Mouse (Mus musculus) intestine, postnatal 0 days (tissue): ENCODE data around the gene Armh4. TPM values are rescaled to one million over a fixed set of nuclear protein-coding genes. Genes with fewer than 3 reads are reported as not detected.
"Not testable (repeated sequence)": the region's sequence is repeated elsewhere in the genome, so short reads cannot be mapped to it uniquely, and the experiment has no call there.

ENCODE experiments used
- ATAC-seq: fragments of 200-750 bp; cut with Nextera tagmentation; 2 replicates; pipeline ENCODE4 v1.8.0; 2017; ENCODE audit warnings: mild to moderate bottlenecking, moderate TSS enrichment, moderate library complexity
- H3K27ac ChIP-seq: fragments of 300-500 bp; sonication (generic); 2 replicates; pipeline ENCODE4 v1.5.1; 2014; ENCODE audit warnings: mild to moderate bottlenecking, low read depth, low read length, moderate library complexity
- H3K27me3 ChIP-seq: fragments of 300-500 bp; sonication (generic); replicated peaks from 2 replicates; pipeline ENCODE4 v1.6.1; 2014; ENCODE audit warnings: low read length, mixed read lengths; ENCODE audit not compliant: control insufficient read depth, insufficient read depth
- H3K36me3 ChIP-seq: fragments of 300-500 bp; sonication (generic); 2 replicates; pipeline ENCODE4 v1.6.1; 2014; ENCODE audit warnings: mild to moderate bottlenecking, moderate library complexity; ENCODE audit not compliant: control insufficient read depth, insufficient read depth
- H3K4me1 ChIP-seq: fragments of 300-500 bp; sonication (generic); replicated peaks from 2 replicates; pipeline ENCODE4 v1.6.1; 2014; ENCODE audit warnings: antibody characterized with exemption, low read length, mixed read lengths; ENCODE audit not compliant: control insufficient read depth, insufficient read depth
- H3K4me2 ChIP-seq: fragments of 300-500 bp; sonication (generic); replicated peaks from 2 replicates; pipeline ENCODE4 v1.6.1; 2014; ENCODE audit warnings: low read depth, mild to moderate bottlenecking, moderate library complexity
- H3K4me3 ChIP-seq: fragments of 300-500 bp; sonication (generic); 2 replicates; pipeline ENCODE4 v1.5.1; 2014; ENCODE audit warnings: low read depth, low read length
- H3K9ac ChIP-seq: fragments of 300-500 bp; sonication (generic); 2 replicates; pipeline ENCODE4 v1.6.1; 2014; ENCODE audit warnings: mild to moderate bottlenecking, low read depth, low read length
- H3K9me3 ChIP-seq: fragments of 300-500 bp; sonication (generic); 2 replicates; pipeline ENCODE4 v1.6.1; 2016; ENCODE audit warnings: mixed run types; ENCODE audit not compliant: control insufficient read depth
- CTCF ChIP-seq: sonication (generic); IDR thresholded peaks from 2 replicates; pipeline ENCODE4 v1.5.1; 2016; ENCODE audit warnings: low read depth, mild to moderate bottlenecking, control low read depth, antibody characterized with exemption, moderate library complexity
- WGBS: fragments of 180-500 bp; shearing (Covaris S2); extraction: QIAGEN DNeasy Blood & Tissue Kit; methylation state at CpG from one replicate; pipeline ENCODE4 v1.1.7; 2014; 5-methylcytosine and 5-hydroxymethylcytosine counted together
- polyA plus RNA-seq: library from polyadenylated mRNA; unstranded; fragments of >200 nt; fragmentation: Nextera tagmentation; extraction: Ambion mirVana; gene quantifications from 2 replicates; pipeline ENCODE4 v1.2.1, GENCODE M21; 2015

The Armh4 gene
- 5.3 and 6.2 TPM in 2 replicates for polyA plus RNA-seq

GRCm38 (mm10) chr14:49782715-49783531, at the start of gene Armh4:
Gene Armh4 (minus strand): TSS chr14:49783383.
- no peaks in the 10 kb centered on the region for H3K9me3 ChIP-seq
- WGBS, result 1% methylated on average over 24 of the region's 24 CpGs
- no peaks in the 10 kb centered on the region for H3K27me3 ChIP-seq
- peak within 1 kb of the TSS; percentile 23; the same call in 1 of the 2 replicates for H3K27ac ChIP-seq
- H3K4me1 ChIP-seq, result no peaks in the 10 kb centered on the region
- no peaks in the 10 kb centered on the region for H3K36me3 ChIP-seq
- ATAC-seq, result peak; percentile 98
- H3K4me2 ChIP-seq, result peak within 1 kb of the TSS; percentile 80
- no peak for TF ChIP-seq CTCF
- peak within 1 kb of the TSS; percentile 31 for H3K9ac ChIP-seq
- peak within 1 kb of the TSS; percentile 50 for H3K4me3 ChIP-seq

DNA sequence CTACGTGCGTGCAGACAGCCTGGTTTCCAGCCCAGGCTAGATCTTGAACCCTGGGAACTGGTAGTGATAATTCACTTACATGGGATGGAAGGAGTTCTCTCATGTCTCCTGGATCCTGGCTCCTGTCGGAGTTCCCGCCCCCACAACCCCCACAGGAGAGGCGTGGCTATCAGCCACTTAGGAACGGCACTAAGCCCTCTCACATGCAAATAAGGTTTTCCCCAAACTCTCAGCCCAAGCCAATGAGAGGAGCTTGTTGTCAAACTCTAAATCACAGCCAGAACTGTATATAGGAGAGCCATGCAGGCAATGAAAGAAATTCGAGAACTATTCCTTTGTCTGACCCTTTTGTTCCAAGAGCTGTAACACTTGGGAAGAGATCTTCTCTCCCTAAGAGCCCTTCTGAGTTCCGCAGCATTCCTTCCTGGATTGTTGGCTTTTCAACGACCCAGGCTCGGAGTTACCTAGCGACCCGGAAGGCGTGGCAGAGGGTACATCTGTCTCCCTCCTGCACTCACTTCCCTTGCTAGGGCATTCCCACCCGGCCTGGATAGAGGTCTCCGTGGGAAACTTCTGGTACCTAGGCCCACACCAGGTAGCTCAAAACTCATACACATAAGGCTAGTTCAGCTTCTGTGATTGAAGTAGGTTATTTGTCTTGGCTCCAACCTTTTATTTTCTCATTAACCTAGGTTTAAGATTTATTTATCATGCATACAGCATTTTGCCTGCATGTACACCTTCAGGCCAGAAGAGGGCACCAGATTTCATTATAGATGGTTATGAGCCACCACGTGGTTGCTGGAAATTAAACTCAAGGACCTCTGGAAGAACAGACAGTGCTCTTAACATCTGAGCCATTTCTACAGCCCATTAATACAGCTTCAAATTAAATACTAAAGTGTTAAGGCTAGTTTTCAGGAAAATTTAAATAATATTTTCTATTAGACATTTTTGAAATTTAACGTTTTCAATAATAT, 46.3 kb upstream of the Armh4 start:
- no peak overlapping the region for H3K9ac ChIP-seq
- no peak overlapping the region; the same call in 1 of the 2 replicates for H3K4me2 ChIP-seq
- no peaks in the 10 kb centered on the region for H3K27me3 ChIP-seq
- H3K9me3 ChIP-seq, result no peaks in the 10 kb centered on the region
- H3K4me1 ChIP-seq, result no peaks in the 10 kb centered on the region
- no peak overlapping the region for H3K4me3 ChIP-seq
- H3K27ac ChIP-seq, result no peak overlapping the region
- peak; percentile 64 for TF ChIP-seq CTCF
- 14% methylated on average over 17 of the region's 17 CpGs for WGBS
- no peak for ATAC-seq
- no peaks in the 10 kb centered on the region for H3K36me3 ChIP-seq

GRCm38 (mm10) chr14:49819721-49820440, 36.7 kb upstream of the Armh4 start:
- H3K9me3 ChIP-seq, H3K4me1 ChIP-seq, H3K4me3 ChIP-seq, H3K36me3 ChIP-seq, H3K27ac ChIP-seq, H3K9ac ChIP-seq, H3K4me2 ChIP-seq, ATAC-seq, H3K27me3 ChIP-seq: not testable (repeated sequence)
- WGBS, result 77% methylated on average over 8 of the region's 8 CpGs

GRCm38 (mm10) chr14:49818713-49819208, 35.6 kb upstream of the Armh4 start:
- not testable (repeated sequence) for H3K9ac ChIP-seq, H3K27ac ChIP-seq, H3K4me3 ChIP-seq, H3K36me3 ChIP-seq, H3K4me1 ChIP-seq, H3K27me3 ChIP-seq, H3K9me3 ChIP-seq, ATAC-seq, H3K4me2 ChIP-seq
- WGBS, result 84% methylated on average over 6 of the region's 6 CpGs

- not testable (repeated sequence) for H3K9ac ChIP-seq, H3K4me3 ChIP-seq, H3K4me2 ChIP-seq, H3K36me3 ChIP-seq, H3K9me3 ChIP-seq, H3K4me1 ChIP-seq, H3K27me3 ChIP-seq, H3K27ac ChIP-seq, ATAC-seq
- 82% methylated on average over 9 of the region's 9 CpGs for WGBS
Observed at GRCm38 (mm10) chr14:49812966-49813365, 29.8 kb upstream of the Armh4 start.

- not testable (repeated sequence) for H3K9me3 ChIP-seq, H3K4me2 ChIP-seq, H3K27ac ChIP-seq, H3K9ac ChIP-seq, H3K4me1 ChIP-seq, H3K36me3 ChIP-seq, H3K27me3 ChIP-seq, ATAC-seq, H3K4me3 ChIP-seq
Observed at GRCm38 (mm10) chr14:49805051-49805450, 21.9 kb upstream of the Armh4 start.
